Mouse (Mus musculus): ENCODE results near the gene Cracr2b.

GRCm38 (mm10) chr7:141476981-141477370 lies 16.1 kb downstream of the Cracr2b start:
- no peak for TF ChIP-seq CTCF (IDR thresholded peaks at IDR 0.05; ENCODE audit: borderline replicate concordance, extremely low read depth, insufficient read depth, insufficient read length)
- TF ChIP-seq POLR2A (IDR thresholded peaks at IDR 0.05; ENCODE audit: borderline replicate concordance, extremely low read depth, insufficient read depth, insufficient read length, poor library complexity, severe bottlenecking) = no peak

Data from brain, embryonic 14.5 days (tissue).